Mouse (Mus musculus) forebrain, postnatal 0 days (tissue): ENCODE measurements at regions not wholly inside any gene's neighbourhood (a gene's known extent, or its start where the extent isn't known, plus 50 kb on each side); places are given as distances from the start of the nearest gene placed in this dataset.

ENCODE experiments used
- ATAC-seq: fragments of 200-750 bp; cut with Nextera tagmentation; 2 replicates; pipeline ENCODE4 v1.8.0; 2017; ENCODE audit warnings: mild to moderate bottlenecking, moderate library complexity
- DNase-seq: peaks from one replicate; pipeline ENCODE4 v3.0.0-alpha.2; 2015
- H3K27ac ChIP-seq: fragments of 300-500 bp; sonication (generic); 2 replicates; pipeline ENCODE4 v1.5.1; 2014; ENCODE audit warnings: low read depth, mild to moderate bottlenecking, antibody characterized with exemption, low read length, moderate library complexity, mixed read lengths
- H3K27me3 ChIP-seq: fragments of 300-500 bp; sonication (generic); 2 replicates; pipeline ENCODE4 v1.6.1; 2014; ENCODE audit warnings: mild to moderate bottlenecking, low read length, mixed read lengths; ENCODE audit not compliant: insufficient read depth
- H3K36me3 ChIP-seq: fragments of 300-500 bp; sonication (generic); 2 replicates; pipeline ENCODE4 v1.6.1; 2014; ENCODE audit warnings: mild to moderate bottlenecking, moderate library complexity; ENCODE audit not compliant: insufficient read depth
- H3K4me1 ChIP-seq: fragments of 300-500 bp; sonication (generic); 2 replicates; pipeline ENCODE4 v1.6.1; 2014; ENCODE audit warnings: antibody characterized with exemption; ENCODE audit not compliant: insufficient read depth
- H3K4me2 ChIP-seq: fragments of 300-500 bp; sonication (generic); 2 replicates; pipeline ENCODE4 v1.6.1; 2014; ENCODE audit warnings: low read depth, mild to moderate bottlenecking, moderate library complexity
- H3K4me3 ChIP-seq: fragments of 300-500 bp; sonication (generic); 2 replicates; pipeline ENCODE4 v1.5.1; 2014; ENCODE audit warnings: low read depth, low read length, mixed read lengths
- H3K9ac ChIP-seq: fragments of 300-500 bp; sonication (generic); 2 replicates; pipeline ENCODE4 v1.6.1; 2014; ENCODE audit warnings: mild to moderate bottlenecking
- H3K9me3 ChIP-seq: fragments of 300-500 bp; sonication (generic); 2 replicates; pipeline ENCODE4 v1.6.1; 2016; ENCODE audit warnings: low read length
- CTCF ChIP-seq: sonication (generic); IDR thresholded peaks from 2 replicates; pipeline ENCODE4 v1.5.1; 2016; ENCODE audit warnings: antibody characterized with exemption, control low read depth, low read depth
- WGBS: fragments of 180-500 bp; shearing (Covaris S2); extraction: QIAGEN DNeasy Blood & Tissue Kit; methylation state at CpG from one replicate; pipeline ENCODE4 v1.1.7; 2014; 5-methylcytosine and 5-hydroxymethylcytosine counted together

DNA sequence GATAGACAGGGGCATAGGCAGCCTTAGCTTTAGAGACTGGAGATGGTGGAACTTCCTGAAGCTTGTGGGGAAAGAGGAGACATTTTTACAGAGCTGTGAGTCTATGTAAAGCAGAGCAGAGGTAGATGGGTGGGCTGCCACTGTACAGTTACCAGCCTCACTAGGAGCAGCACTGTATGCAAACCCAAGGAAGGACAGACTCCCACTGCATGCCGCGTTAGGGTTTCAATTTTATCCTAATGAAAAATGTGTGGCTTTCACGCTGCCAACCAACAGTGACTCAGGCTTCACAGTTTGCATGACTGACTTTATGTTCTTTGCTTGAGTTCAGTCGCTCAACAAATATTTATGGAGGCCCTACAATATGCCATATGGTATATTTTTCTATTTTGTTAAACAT, 348.1 kb downstream of the Ptprc start:
- H3K4me1 ChIP-seq, result no peaks in the 10 kb centered on the region
- H3K27ac ChIP-seq, result no peak overlapping the region
- no peaks in the 10 kb centered on the region for H3K36me3 ChIP-seq
- WGBS, result 78% methylated on average over 4 of the region's 4 CpGs
- DNase-seq (no peak), ATAC-seq (no peak)
- H3K4me2 ChIP-seq, result no peak overlapping the region
- no peak for TF ChIP-seq CTCF
- no peaks in the 10 kb centered on the region for H3K9me3 ChIP-seq
- no peaks in the 10 kb centered on the region for H3K27me3 ChIP-seq
- no peak overlapping the region for H3K4me3 ChIP-seq
- H3K9ac ChIP-seq, result no peak overlapping the region

DNA sequence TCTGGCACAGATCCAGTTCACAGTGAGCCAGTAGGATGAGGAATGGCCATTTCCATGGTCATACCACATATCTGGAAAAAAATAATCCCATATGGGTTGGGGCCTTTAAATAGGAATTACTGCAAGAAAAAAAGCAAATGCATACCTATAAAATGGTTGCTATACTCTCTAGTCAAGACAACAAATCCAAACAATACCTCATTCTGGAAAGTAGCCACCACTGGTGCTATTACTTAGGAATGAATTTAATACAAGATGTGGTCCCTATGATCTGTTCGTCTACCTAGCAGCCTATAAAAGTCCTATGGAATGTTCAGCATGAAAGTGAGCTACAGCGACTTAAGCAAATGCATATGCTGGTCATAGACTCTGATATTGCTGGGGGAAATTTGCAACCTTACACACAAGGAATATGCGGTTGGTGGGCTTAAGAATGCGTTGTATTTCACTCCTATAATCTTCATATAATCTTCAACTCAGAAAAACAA, 360.1 kb downstream of the Ptprc start:
- ATAC-seq (no peak), DNase-seq (no peak)
- H3K27me3 ChIP-seq, result no peaks in the 10 kb centered on the region
- no peak overlapping the region for H3K27ac ChIP-seq
- 96% methylated on average over 4 of the region's 4 CpGs for WGBS
- no peaks in the 10 kb centered on the region for H3K4me1 ChIP-seq
- no peaks in the 10 kb centered on the region for H3K9me3 ChIP-seq
- no peak overlapping the region for H3K9ac ChIP-seq
- TF ChIP-seq CTCF, result no peak
- no peak overlapping the region for H3K4me3 ChIP-seq
- H3K36me3 ChIP-seq, result no peaks in the 10 kb centered on the region
- H3K4me2 ChIP-seq, result no peak overlapping the region

DNA sequence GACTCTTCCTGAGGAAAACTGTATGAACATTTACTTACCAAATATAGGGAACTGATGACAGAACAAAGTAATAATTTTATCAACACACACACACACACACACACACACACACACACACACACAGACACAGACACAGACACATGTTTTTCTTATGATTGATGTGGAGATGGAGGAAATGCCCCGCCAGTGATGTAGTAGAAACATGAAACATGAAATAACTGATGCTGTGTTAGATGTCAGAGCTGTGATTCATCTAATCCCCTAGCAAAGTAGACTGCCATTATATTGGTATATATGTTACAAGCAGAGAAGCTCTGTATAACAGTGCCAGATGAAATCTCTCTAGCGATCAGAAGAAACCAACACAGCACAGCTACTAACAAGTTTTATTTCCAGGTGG, 361.0 kb downstream of the Ptprc start:
- no peaks in the 10 kb centered on the region for H3K36me3 ChIP-seq
- no peak overlapping the region for H3K4me2 ChIP-seq
- no peak overlapping the region for H3K4me3 ChIP-seq
- DNase-seq, result no peak
- H3K27ac ChIP-seq, result no peak overlapping the region
- 96% methylated on average over 2 of the region's 2 CpGs for WGBS
- no peaks in the 10 kb centered on the region for H3K27me3 ChIP-seq
- no peak for ATAC-seq
- no peak for TF ChIP-seq CTCF
- H3K9ac ChIP-seq, result no peak overlapping the region
- H3K9me3 ChIP-seq, result no peaks in the 10 kb centered on the region
- H3K4me1 ChIP-seq, result no peaks in the 10 kb centered on the region

DNA sequence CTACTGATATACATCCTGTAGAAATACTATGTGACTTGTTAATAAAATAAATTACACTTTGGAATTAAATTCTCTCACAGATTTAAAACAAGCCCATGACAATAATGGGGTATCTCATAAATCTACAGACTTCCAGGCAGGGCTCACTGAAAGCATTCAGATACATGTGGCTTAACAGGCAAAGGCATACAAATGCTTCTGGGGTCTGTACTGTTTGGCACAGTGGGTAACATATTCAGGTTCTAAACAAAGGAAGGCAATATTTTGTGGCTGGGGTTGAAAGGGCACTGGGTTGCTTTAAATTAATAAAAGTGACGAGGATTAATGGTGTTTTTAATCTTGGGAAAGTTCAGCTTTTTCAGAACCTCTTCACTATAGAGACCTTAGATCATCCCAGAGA, 361.8 kb downstream of the Ptprc start:
- H3K4me2 ChIP-seq, result no peak overlapping the region
- WGBS, result 40% methylated on average over 1 of the region's 1 CpGs
- H3K4me1 ChIP-seq, result no peaks in the 10 kb centered on the region
- no peak overlapping the region for H3K9ac ChIP-seq
- no peaks in the 10 kb centered on the region for H3K9me3 ChIP-seq
- H3K36me3 ChIP-seq, result no peaks in the 10 kb centered on the region
- H3K27me3 ChIP-seq, result no peaks in the 10 kb centered on the region
- ATAC-seq (no peak), DNase-seq (no peak)
- no peak overlapping the region for H3K27ac ChIP-seq
- TF ChIP-seq CTCF, result no peak
- H3K4me3 ChIP-seq, result no peak overlapping the region

DNA sequence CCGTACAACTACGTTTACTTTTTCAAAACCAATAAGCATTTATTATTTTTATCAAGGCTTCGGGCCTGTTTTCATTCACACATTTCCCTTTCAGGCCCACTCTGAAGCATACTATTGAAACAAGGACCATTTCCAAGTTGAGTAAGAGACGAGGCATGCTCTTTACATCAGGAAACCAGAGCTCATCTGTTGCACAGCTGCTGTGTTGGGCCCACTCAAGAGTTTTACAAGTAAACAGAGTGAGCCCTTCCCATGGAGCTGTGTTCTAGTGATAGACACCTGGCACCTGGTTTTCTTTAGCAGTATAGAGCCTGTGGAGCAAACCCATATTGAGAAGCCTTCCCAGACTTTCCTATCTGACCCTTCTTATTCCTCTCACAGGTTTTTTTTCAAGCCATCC, 363.5 kb downstream of the Ptprc start:
- no peaks in the 10 kb centered on the region for H3K9me3 ChIP-seq
- no peaks in the 10 kb centered on the region for H3K27me3 ChIP-seq
- H3K36me3 ChIP-seq, result no peaks in the 10 kb centered on the region
- no peaks in the 10 kb centered on the region for H3K4me1 ChIP-seq
- no peak overlapping the region for H3K27ac ChIP-seq
- no peak overlapping the region for H3K4me3 ChIP-seq
- ATAC-seq, result no peak
- no peak overlapping the region for H3K9ac ChIP-seq
- WGBS, result 88% methylated on average over 4 of the region's 4 CpGs
- H3K4me2 ChIP-seq, result no peak overlapping the region
- DNase-seq, result no peak
- no peak for TF ChIP-seq CTCF

DNA sequence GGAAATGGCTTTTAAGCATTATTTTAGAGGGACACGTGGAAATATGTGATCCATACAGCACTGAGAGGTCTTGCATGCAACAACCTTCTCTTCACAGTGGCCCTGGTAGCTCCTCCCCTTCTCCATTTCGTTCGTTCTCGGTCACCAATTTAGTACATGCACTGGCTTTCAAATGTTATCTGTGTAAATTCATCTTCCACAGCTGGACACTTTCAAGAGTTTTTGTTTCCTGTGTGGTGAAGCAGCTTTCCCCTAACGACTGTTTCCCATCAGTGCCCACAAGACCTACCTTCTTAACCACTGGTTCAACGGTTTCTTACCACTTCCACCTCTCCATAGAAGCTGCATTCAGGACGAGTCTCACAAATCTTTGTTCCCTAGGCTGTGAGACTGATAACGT, 368.8 kb downstream of the Ptprc start:
- no peak for TF ChIP-seq CTCF
- Histone ChIP-seq H3K36me3 (no peaks in the 10 kb centered on the region), H3K9me3 (no peaks in the 10 kb centered on the region), H3K4me2 (no peak overlapping the region), H3K9ac (no peak overlapping the region), H3K4me3 (no peak overlapping the region), H3K4me1 (no peaks in the 10 kb centered on the region), H3K27me3 (no peaks in the 10 kb centered on the region), H3K27ac (no peak overlapping the region)
- 81% methylated on average over 8 of the region's 8 CpGs for WGBS
- DNase-seq, result no peak
- no peak for ATAC-seq

DNA sequence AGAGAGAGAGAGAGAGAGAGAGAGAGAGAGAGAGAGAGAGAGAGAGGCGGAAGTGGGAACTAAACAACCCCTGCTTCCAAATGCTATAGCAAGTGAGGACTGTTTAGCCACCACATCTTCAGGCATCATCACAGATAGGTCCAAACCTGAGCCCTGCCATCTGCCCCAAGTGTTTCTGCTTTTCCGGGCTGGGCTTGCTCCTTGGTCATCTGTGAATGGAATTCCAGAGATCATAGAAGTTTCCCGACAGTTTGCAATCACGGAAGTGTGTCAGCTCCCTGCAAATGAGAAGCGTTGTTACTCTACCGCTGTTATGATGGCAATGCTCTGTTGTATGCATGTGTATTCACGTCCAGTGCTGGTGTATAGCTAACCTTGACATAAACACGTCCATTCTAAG, 369.3 kb downstream of the Ptprc start:
- Histone ChIP-seq H3K27me3 (no peaks in the 10 kb centered on the region), H3K4me3 (no peak overlapping the region), H3K27ac (no peak overlapping the region), H3K9ac (no peak overlapping the region), H3K4me1 (no peaks in the 10 kb centered on the region), H3K36me3 (no peaks in the 10 kb centered on the region), H3K4me2 (no peak overlapping the region), H3K9me3 (no peaks in the 10 kb centered on the region)
- no peak for DNase-seq
- TF ChIP-seq CTCF, result no peak
- no peak for ATAC-seq
- 84% methylated on average over 8 of the region's 8 CpGs for WGBS

DNA sequence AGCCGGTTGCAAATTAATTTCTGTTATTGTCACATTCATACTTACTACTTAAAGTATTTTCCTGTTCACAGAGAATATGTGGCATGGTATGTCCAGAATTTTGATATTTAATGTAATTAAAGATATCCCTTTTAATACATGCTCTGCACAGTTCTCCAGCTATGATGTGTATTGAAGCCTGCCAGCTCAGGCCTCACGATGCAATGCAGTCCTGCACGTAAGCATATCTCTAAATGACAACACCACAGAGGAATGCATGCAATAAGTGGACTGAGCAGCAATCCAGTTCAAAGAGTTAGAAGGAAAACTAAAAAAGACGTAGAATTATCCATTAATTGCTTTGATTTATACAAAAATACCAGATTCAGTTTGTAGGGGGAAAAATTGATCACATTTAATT, 373.4 kb downstream of the Ptprc start:
- DNase-seq (no peak), ATAC-seq (no peak)
- no peaks in the 10 kb centered on the region for H3K27me3 ChIP-seq
- no peak overlapping the region for H3K4me3 ChIP-seq
- TF ChIP-seq CTCF, result no peak
- H3K4me2 ChIP-seq, result no peak overlapping the region
- H3K27ac ChIP-seq, result no peak overlapping the region
- H3K9ac ChIP-seq, result no peak overlapping the region
- H3K36me3 ChIP-seq, result no peaks in the 10 kb centered on the region
- no peaks in the 10 kb centered on the region for H3K9me3 ChIP-seq
- WGBS, result 75% methylated on average over 4 of the region's 4 CpGs
- no peaks in the 10 kb centered on the region for H3K4me1 ChIP-seq
